Mouse (Mus musculus): ENCODE measurements around the gene 2310057J18Rik.

- TF ChIP-seq CTCF (IDR thresholded peaks at IDR 0.05; ENCODE audit: borderline replicate concordance, control insufficient read depth, extremely low read depth, insufficient read depth, low read length, poor library complexity) (no peak), POLR2A (IDR thresholded peaks at IDR 0.05; ENCODE audit: control insufficient read depth, extremely low read depth, insufficient read depth, low read length, poor library complexity) (no peak)
Observed at GRCm38 (mm10) chr10:29019496-29020270, 33.6 kb upstream of the 2310057J18Rik start.
